15 mouse cellular contexts compared by ENCODE assay signal in the genomic region with DNA sequence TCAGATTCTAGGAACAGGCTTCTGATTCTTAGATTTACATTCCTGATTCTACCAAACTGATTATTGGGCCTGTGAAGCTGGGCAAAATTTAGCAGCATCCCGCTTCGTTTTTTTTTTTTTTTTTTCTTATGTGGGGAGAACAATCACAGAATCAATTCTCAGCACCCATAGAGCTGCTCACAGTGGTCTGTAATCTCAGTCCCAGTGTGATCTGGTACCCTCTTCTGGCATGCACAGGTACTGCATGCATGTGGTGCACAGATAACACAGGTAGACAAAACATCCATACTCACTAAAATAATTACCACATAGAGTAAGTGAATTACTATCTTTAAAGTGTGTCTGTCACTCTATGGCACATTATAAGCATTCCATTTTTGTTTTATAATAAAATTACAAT. TPM values are rescaled to one million over a fixed set of nuclear protein-coding genes. Genes with fewer than 3 reads are reported as not detected.
DNase-seq lines count a peak whose midpoint lies in the region; ATAC-seq and TF ChIP-seq lines count a peak whose summit lies in the region.
"Had no signal": no experiment of that assay in that cellular context is flagged by ENCODE, and none has a peak within 500 bp of the region (broad histone marks: within the 10 kb centered on the region; RNA-seq: fewer than 3 reads in every experiment).

No protein-coding gene starts in this region.

- TF ChIP-seq CTCF in kidney, postnatal 0 days (IDR thresholded peaks at IDR 0.05; ENCODE audit: low read depth): peak; percentile 44; the same call in 1 of the 2 replicates
- TF ChIP-seq CTCF in E14TG2a.4 (conservative IDR thresholded peaks at IDR 0.05; ENCODE audit: low read length): peak; percentile 88
- TF ChIP-seq CTCF in liver, embryonic 14.5 days (IDR thresholded peaks at IDR 0.05; ENCODE audit: low read depth): peak; percentile 63

- H3K4me3 ChIP-seq in kidney, postnatal 0 days (replicated peaks; ENCODE audit: low read depth, low read length): no peak overlapping the region
- no peak overlapping the region for H3K4me3 ChIP-seq in E14TG2a.4 (replicated peaks; ENCODE audit: low read length)
- no peak overlapping the region for H3K4me3 ChIP-seq in liver, embryonic 14.5 days (ENCODE audit: insufficient read depth in 1 of 2, low read depth in 2 of 2, low read length in 2 of 2)
- H3K4me3 ChIP-seq: limb, embryonic 13.5 days had no signal

- no peaks in the 10 kb centered on the region for H3K36me3 ChIP-seq in kidney, postnatal 0 days (ENCODE audit: insufficient read depth, low read length)
- H3K36me3 ChIP-seq in E14TG2a.4 (ENCODE audit: insufficient read depth, low read length): no peaks in the 10 kb centered on the region
- H3K36me3 ChIP-seq in liver, embryonic 14.5 days (replicated peaks; ENCODE audit: control insufficient read depth, insufficient read depth, low read depth): no peaks in the 10 kb centered on the region
- H3K36me3 ChIP-seq: limb, embryonic 13.5 days had no signal

- H3K4me2 ChIP-seq in kidney, postnatal 0 days (ENCODE audit: low read length): no peak overlapping the region
- H3K4me2 ChIP-seq in liver, embryonic 14.5 days (ENCODE audit: low read depth): no peak overlapping the region
- H3K4me2 ChIP-seq: heart, embryonic 11.5 days; limb, embryonic 13.5 days had no signal

- H3K4me1 ChIP-seq in kidney, postnatal 0 days (replicated peaks; ENCODE audit: insufficient read depth, low read length): no peaks in the 10 kb centered on the region
- no peaks in the 10 kb centered on the region for H3K4me1 ChIP-seq in E14TG2a.4 (replicated peaks; ENCODE audit: low read depth, low read length)
- 0 out of 4 replicates have a peak, but pooled peaks cover 0 to 2% of the 10 kb centered on the region in 2 experiments for H3K4me1 ChIP-seq in liver, embryonic 14.5 days (replicated peaks; ENCODE audit: control insufficient read depth in 2 of 2, insufficient read depth in 2 of 2, low read length in 1 of 2)
- H3K4me1 ChIP-seq: limb, embryonic 13.5 days had no signal

- no peaks in the 10 kb centered on the region for H3K9me3 ChIP-seq in kidney, postnatal 0 days (replicated peaks; ENCODE audit: low read length)
- no peaks in the 10 kb centered on the region for H3K9me3 ChIP-seq in E14TG2a.4 (ENCODE audit: low read length)
- no peaks in the 10 kb centered on the region for H3K9me3 ChIP-seq in liver, embryonic 14.5 days (ENCODE audit: control insufficient read depth, low read length)
- H3K9me3 ChIP-seq: limb, embryonic 13.5 days had no signal

- no peak overlapping the region for H3K9ac ChIP-seq in kidney, postnatal 0 days (ENCODE audit: low read depth, low read length)
- H3K9ac ChIP-seq in liver, embryonic 14.5 days (replicated peaks): no peak overlapping the region
- H3K9ac ChIP-seq: limb, embryonic 13.5 days had no signal

- TF ChIP-seq EP300 in liver, embryonic 14.5 days (IDR thresholded peaks at IDR 0.05; ENCODE audit: low read depth): no peak

- H3K27ac ChIP-seq in kidney, postnatal 0 days: no peak overlapping the region
- H3K27ac ChIP-seq in liver, embryonic 14.5 days: no peak overlapping the region
- H3K27ac ChIP-seq: limb, embryonic 13.5 days had no signal

- DNase-seq in kidney, postnatal 0 days (ENCODE audit: low spot score): no peak
- no peak for DNase-seq in kidney, adult 11 months
- peak; percentile 20 for DNase-seq in 3T3-L1 (ENCODE audit: low read depth, low spot score)
- no peak for DNase-seq in liver, embryonic 14.5 days (ENCODE audit: low read depth in 3 of 3, low spot score in 3 of 3)
- DNase-seq in layer of hippocampus, postnatal 36 days: no peak
- DNase-seq: adrenal gland, adult 2 months; lung, postnatal 4 days had no signal

- no peak for ATAC-seq in kidney, postnatal 0 days (replicated peaks; ENCODE audit: low FRiP score, low read depth)
- no peak for ATAC-seq in liver, embryonic 14.5 days (ENCODE audit: insufficient read depth)
- no peak; the same call in 1 of the 2 replicates for ATAC-seq in erythroid progenitor cell, adult 5-6 weeks (replicated peaks; ENCODE audit: low FRiP score, poor library complexity, severe bottlenecking)
- no peak for ATAC-seq in activated CD4-positive, CD25-positive, alpha-beta regulatory T cell, adult 4 months

- WGBS in kidney, postnatal 0 days: 86% methylated on average over 2 of the region's 2 CpGs
- WGBS in liver, embryonic 14.5 days (ENCODE audit: insufficient replicate concordance): 78% methylated on average over 2 of the region's 2 CpGs

- no peaks in the 10 kb centered on the region for H3K27me3 ChIP-seq in kidney, postnatal 0 days (ENCODE audit: insufficient read depth, low read length)
- H3K27me3 ChIP-seq in E14TG2a.4 (ENCODE audit: insufficient read depth, low read length): no peaks in the 10 kb centered on the region
- no peaks in the 10 kb centered on the region for H3K27me3 ChIP-seq in liver, embryonic 14.5 days (ENCODE audit: control insufficient read depth, insufficient read depth, low read length)
- H3K27me3 ChIP-seq: limb, embryonic 13.5 days had no signal

RNA-seq across cellular contexts. Expression of gene Shpk, which starts 8.4 kb away (rescaled TPM):
- polyA plus RNA-seq in kidney, postnatal 0 days (2015; fragmentation: Nextera tagmentation; extraction: Ambion mirVana): 3.8 and 3.9 TPM in 2 replicates
- polyA plus RNA-seq in liver, embryonic 14.5 days (2012; rRNA removed): 1.6 and 2.0 TPM in 2 replicates
- polyA plus RNA-seq in liver, embryonic 14.5 days (2014; fragmentation: Nextera tagmentation; extraction: Ambion mirVana): 1.5 and 2.4 TPM in 2 replicates
- total RNA-seq in erythroid progenitor cell, adult 5-6 weeks (2015; ENCODE audit: low replicate concordance): 2.9 TPM in 1 of 2 replicates, not detected in the other
- total RNA-seq in erythroid progenitor cell, adult 5-6 weeks (2017; ENCODE audit: low replicate concordance): 0.39 TPM in 1 of 2 replicates, not detected in the other
- 1 to 10 TPM; 2.7 to 2.8 TPM for polyA plus RNA-seq in activated CD4-positive, CD25-positive, alpha-beta regulatory T cell, adult 4 months (2017; shearing (Covaris generic))
- total RNA-seq in layer of hippocampus, postnatal 36 days (2021): 1 to 10 TPM; 3.4 to 3.5 TPM

RNA-seq across cellular contexts. Expression of gene Ctns, which starts 8.8 kb away (rescaled TPM):
- polyA plus RNA-seq in kidney, postnatal 0 days (2015; fragmentation: Nextera tagmentation; extraction: Ambion mirVana): 21.7 and 22.8 TPM in 2 replicates
- 4.5 and 5.3 TPM in 2 replicates for polyA plus RNA-seq in liver, embryonic 14.5 days (2012; rRNA removed)
- polyA plus RNA-seq in liver, embryonic 14.5 days (2014; fragmentation: Nextera tagmentation; extraction: Ambion mirVana): 4.8 and 6.8 TPM in 2 replicates
- total RNA-seq in erythroid progenitor cell, adult 5-6 weeks (2015; ENCODE audit: low replicate concordance): 5.9 and 11.9 TPM in 2 replicates
- 7.7 and 15.1 TPM in 2 replicates for total RNA-seq in erythroid progenitor cell, adult 5-6 weeks (2017; ENCODE audit: low replicate concordance)
- 1 to 10 TPM; 8.6 to 8.9 TPM for polyA plus RNA-seq in activated CD4-positive, CD25-positive, alpha-beta regulatory T cell, adult 4 months (2017; shearing (Covaris generic))
- total RNA-seq in layer of hippocampus, postnatal 36 days (2021): 10 to 100 TPM; 21.2 to 24.8 TPM

RNA-seq across cellular contexts. Expression of gene Trpv1, which starts 26.5 kb away (rescaled TPM):
- polyA plus RNA-seq in kidney, postnatal 0 days (2015; fragmentation: Nextera tagmentation; extraction: Ambion mirVana): not detected in 2 replicates
- 0.03 TPM in 1 of 2 replicates, not detected in the other for polyA plus RNA-seq in liver, embryonic 14.5 days (2012; rRNA removed)
- polyA plus RNA-seq in liver, embryonic 14.5 days (2014; fragmentation: Nextera tagmentation; extraction: Ambion mirVana): not detected in 2 replicates
- not detected in 2 replicates for total RNA-seq in erythroid progenitor cell, adult 5-6 weeks (2015; ENCODE audit: low replicate concordance)
- not detected in 2 replicates for total RNA-seq in erythroid progenitor cell, adult 5-6 weeks (2017; ENCODE audit: low replicate concordance)
- not detected for polyA plus RNA-seq in activated CD4-positive, CD25-positive, alpha-beta regulatory T cell, adult 4 months (2017; shearing (Covaris generic))
- total RNA-seq in layer of hippocampus, postnatal 36 days (2021): under 1 TPM in 1 of 2 experiments, not detected in 1; 0.17 TPM
- total RNA-seq: layer of hippocampus, postnatal 14 days had no signal
- polyA plus RNA-seq: hindbrain, embryonic 11.5 days; kidney, embryonic 14.5 days had no signal

RNA-seq across cellular contexts. Expression of gene Tax1bp3, which starts 30.7 kb away (rescaled TPM):
- 227 and 237 TPM in 2 replicates for polyA plus RNA-seq in kidney, postnatal 0 days (2015; fragmentation: Nextera tagmentation; extraction: Ambion mirVana)
- polyA plus RNA-seq in liver, embryonic 14.5 days (2012; rRNA removed): 10.8 and 11.6 TPM in 2 replicates
- 25.8 and 26.7 TPM in 2 replicates for polyA plus RNA-seq in liver, embryonic 14.5 days (2014; fragmentation: Nextera tagmentation; extraction: Ambion mirVana)
- total RNA-seq in erythroid progenitor cell, adult 5-6 weeks (2015; ENCODE audit: low replicate concordance): 2.1 and 9.4 TPM in 2 replicates
- 3.3 and 6.9 TPM in 2 replicates for total RNA-seq in erythroid progenitor cell, adult 5-6 weeks (2017; ENCODE audit: low replicate concordance)
- 10 to 100 TPM; 20.6 to 28.4 TPM for polyA plus RNA-seq in activated CD4-positive, CD25-positive, alpha-beta regulatory T cell, adult 4 months (2017; shearing (Covaris generic))
- total RNA-seq in layer of hippocampus, postnatal 36 days (2021): 10 to 100 TPM; 10.9 to 11.2 TPM

RNA-seq across cellular contexts. Expression of gene Emc6, which starts 30.8 kb away (rescaled TPM):
- 182 and 187 TPM in 2 replicates for polyA plus RNA-seq in kidney, postnatal 0 days (2015; fragmentation: Nextera tagmentation; extraction: Ambion mirVana)
- 38.3 and 40.1 TPM in 2 replicates for polyA plus RNA-seq in liver, embryonic 14.5 days (2012; rRNA removed)
- 80.3 and 83.7 TPM in 2 replicates for polyA plus RNA-seq in liver, embryonic 14.5 days (2014; fragmentation: Nextera tagmentation; extraction: Ambion mirVana)
- total RNA-seq in erythroid progenitor cell, adult 5-6 weeks (2015; ENCODE audit: low replicate concordance): 16.9 and 27.2 TPM in 2 replicates
- total RNA-seq in erythroid progenitor cell, adult 5-6 weeks (2017; ENCODE audit: low replicate concordance): 8.0 and 31.8 TPM in 2 replicates
- polyA plus RNA-seq in activated CD4-positive, CD25-positive, alpha-beta regulatory T cell, adult 4 months (2017; shearing (Covaris generic)): 10 to 100 TPM; 50.2 to 65.2 TPM
- total RNA-seq in layer of hippocampus, postnatal 36 days (2021): 10 to 100 TPM; 51.5 to 59.7 TPM
